Mouse (Mus musculus) testis, adult 2 months (tissue): ENCODE measurements at regions not wholly inside any gene's neighbourhood (a gene's known extent, or its start where the extent isn't known, plus 50 kb on each side); places are given as distances from the start of the nearest gene placed in this dataset.

ENCODE experiments used
- CTCF ChIP-seq: fragments of 200-500 bp; IDR thresholded peaks from 2 replicates; pipeline ENCODE4 v1.5.1; 2012; ENCODE audit warnings: low read depth, mild to moderate bottlenecking, inconsistent platforms, low read length, moderate library complexity; ENCODE audit not compliant: control insufficient read depth, insufficient read depth, insufficient replicate concordance
- POLR2A ChIP-seq: fragments of 200-500 bp; IDR thresholded peaks from 2 replicates; pipeline ENCODE4 v1.6.1; 2012; ENCODE audit warnings: low read depth, mild to moderate bottlenecking, inconsistent platforms, low read length, moderate library complexity; ENCODE audit not compliant: control insufficient read depth

DNA sequence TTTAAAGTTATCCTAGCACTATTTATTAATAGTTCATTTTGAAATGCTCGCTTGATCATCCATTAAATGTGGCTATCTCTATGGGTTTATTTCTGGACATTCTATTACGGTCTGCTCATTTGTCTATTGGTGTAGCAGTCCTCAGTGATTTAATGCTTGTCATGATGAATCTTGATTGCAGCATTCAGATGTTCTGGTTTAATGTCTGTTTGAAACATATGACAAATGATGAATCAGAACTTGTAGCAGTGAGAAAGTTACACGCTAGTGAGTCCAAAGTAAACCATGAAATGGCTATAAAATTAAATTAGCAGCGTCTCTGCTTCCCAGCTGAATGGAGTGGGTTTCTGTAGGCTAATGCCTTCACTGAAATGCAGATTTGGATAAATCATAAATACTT, 81.8 kb downstream of the Edn1 start:
- TF ChIP-seq CTCF = no peak
- no peak for TF ChIP-seq POLR2A
